Mouse (Mus musculus) E14TG2a.4 (cell line): ENCODE measurements at regions not wholly inside any gene's neighbourhood (a gene's known extent, or its start where the extent isn't known, plus 50 kb on each side); places are given as distances from the start of the nearest gene placed in this dataset.

ENCODE experiments used
- CTCF ChIP-seq: conservative IDR thresholded peaks from 2 replicates; pipeline ENCODE4 v1.5.1; 2014; ENCODE audit warnings: low read length
- NANOG ChIP-seq: IDR thresholded peaks from 2 replicates; pipeline ENCODE4 v1.6.1; 2014; ENCODE audit warnings: borderline replicate concordance, low read length, mixed read lengths
- POU5F1 ChIP-seq: IDR thresholded peaks from 2 replicates; pipeline ENCODE4 v1.6.1; 2014; ENCODE audit warnings: low read length, borderline replicate concordance

- TF ChIP-seq CTCF (no peak), POU5F1 (no peak), NANOG (no peak)
Observed at GRCm38 (mm10) chr14:99381262-99382017, 82.9 kb downstream of the Klf5 start.
